Mouse (Mus musculus) limb, embryonic 10.5 days (tissue): ENCODE measurements around the gene Zfp574. TPM values are rescaled to one million over a fixed set of nuclear protein-coding genes. Genes with fewer than 3 reads are reported as not detected.
A peak's percentile ranks its signal among the peaks of the same experiment; 100 is the strongest.
"Not testable (repeated sequence)": the region's sequence is repeated elsewhere in the genome, so short reads cannot be mapped to it uniquely, and the experiment has no call there.

ENCODE experiments used
- DNase-seq: peaks from one replicate; pipeline ENCODE4 v3.0.0-alpha.2; 2017; ENCODE audit warnings: low spot score
- H3K27ac ChIP-seq: fragments of 300-500 bp; sonication (generic); 2 replicates; pipeline ENCODE4 v1.5.1; 2016; ENCODE audit warnings: mild to moderate bottlenecking
- H3K27me3 ChIP-seq: fragments of 300-500 bp; sonication (generic); 2 replicates; pipeline ENCODE4 v1.6.1; 2016; ENCODE audit warnings: low read depth, mild to moderate bottlenecking; ENCODE audit not compliant: poor library complexity, severe bottlenecking
- H3K36me3 ChIP-seq: fragments of 300-500 bp; sonication (generic); 2 replicates; pipeline ENCODE4 v1.6.1; 2016; ENCODE audit warnings: mild to moderate bottlenecking, moderate library complexity
- H3K4me1 ChIP-seq: fragments of 300-500 bp; sonication (generic); 2 replicates; pipeline ENCODE4 v1.6.1; 2016
- H3K4me3 ChIP-seq: fragments of 300-500 bp; sonication (generic); 2 replicates; pipeline ENCODE4 v1.5.1; 2016; ENCODE audit warnings: mild to moderate bottlenecking, moderate library complexity
- H3K9me3 ChIP-seq: fragments of 300-500 bp; sonication (generic); replicated peaks from 2 replicates; pipeline ENCODE4 v1.6.1; 2016; ENCODE audit warnings: mild to moderate bottlenecking
- WGBS: fragments of 180-500 bp; shearing (Covaris S2); methylation state at CpG from one replicate; pipeline ENCODE4 v1.1.7; 2016; 5-methylcytosine and 5-hydroxymethylcytosine counted together
- polyA plus RNA-seq: library from polyadenylated mRNA; unstranded; fragments of >200 nt; fragmentation: Nextera tagmentation; extraction: Ambion mirVana; gene quantifications from 2 replicates; pipeline ENCODE4 v1.2.1, GENCODE M21; 2016

Gene Zfp574
- 44.1 and 48.3 TPM in 2 replicates for polyA plus RNA-seq

DNA sequence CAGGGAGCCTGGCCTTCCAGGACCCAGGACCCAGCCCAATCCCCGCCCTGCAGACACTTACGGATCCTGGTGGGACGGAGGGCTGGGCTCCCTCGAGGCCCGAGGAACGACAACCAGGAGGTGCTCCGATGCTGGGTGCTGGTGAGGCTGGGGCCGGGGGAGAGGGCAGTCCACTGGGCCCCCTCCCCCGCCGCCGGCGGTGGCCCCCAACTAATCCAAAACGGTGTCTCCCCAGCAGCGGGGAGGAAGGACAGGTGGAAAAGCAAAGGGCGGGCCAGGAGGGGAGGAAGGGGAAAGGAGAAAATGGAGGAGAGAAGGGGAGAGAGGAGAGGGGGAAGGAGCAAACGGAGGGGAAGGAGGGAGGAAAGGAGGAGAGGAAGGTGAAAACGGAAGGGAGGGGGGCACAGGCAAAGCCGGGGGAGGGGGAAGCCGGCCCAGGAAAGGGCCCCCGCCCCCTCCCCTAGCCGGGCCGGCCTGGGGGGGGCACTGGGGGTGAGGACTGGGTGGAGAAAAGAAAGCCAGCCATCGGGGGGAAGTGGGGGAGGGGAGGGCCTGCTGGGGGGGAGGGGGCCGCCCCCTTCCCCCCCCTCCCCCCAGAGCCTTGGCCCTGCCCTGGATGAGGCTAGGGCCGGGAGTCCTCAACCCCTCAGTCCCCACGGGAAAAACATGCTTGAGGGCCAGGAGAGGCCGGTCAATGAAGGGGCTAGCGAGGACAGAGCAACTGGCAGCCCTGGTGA is at the start of gene Zfp574, which contains the start of gene Grik5:
Gene Zfp574 (plus strand): TSS at position 589 of the 737 bp plus-strand sequence.
Gene Grik5 (minus strand): TSS at position 368 of the 737 bp plus-strand sequence.
- Histone ChIP-seq H3K36me3 (peaks cover 23% of the 10 kb centered on the region), H3K4me3 (peak within 1 kb of the TSS; percentile 81), H3K27ac (peak within 1 kb of the TSS; percentile 96), H3K27me3 (no peaks in the 10 kb centered on the region), H3K9me3 (no peaks in the 10 kb centered on the region), H3K4me1 (peaks cover 80% of the 10 kb centered on the region)
- WGBS: 2% methylated on average over 25 of the region's 28 CpGs
- DNase-seq: peak; percentile 54

DNA sequence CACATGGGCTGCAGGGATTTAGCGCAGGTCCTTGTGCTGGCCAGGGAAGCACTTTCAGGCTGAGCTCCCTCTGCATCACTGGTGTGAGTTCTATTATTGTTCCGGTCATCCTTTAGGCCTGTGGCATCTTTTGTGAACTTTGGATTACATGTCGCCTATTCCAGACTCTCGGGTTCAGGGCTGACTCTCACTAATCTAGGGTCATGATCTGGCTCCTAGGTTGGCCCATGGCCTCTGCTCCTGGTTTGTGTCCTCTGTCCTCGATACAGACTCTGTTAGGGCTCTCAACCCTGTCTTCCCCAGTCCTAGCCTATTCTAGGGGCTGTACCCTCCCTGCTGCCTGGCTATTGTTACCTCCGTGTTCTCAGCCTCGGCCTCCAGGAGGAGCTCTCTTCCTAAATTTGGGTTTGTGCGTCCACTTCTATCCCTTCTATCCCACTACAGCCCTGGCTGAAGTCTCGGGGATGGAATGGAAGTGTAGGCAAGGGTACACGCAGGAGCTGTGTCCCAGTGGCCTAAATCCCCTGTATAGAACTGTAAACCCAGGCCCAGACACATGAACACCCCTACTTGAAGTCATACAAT is 46.4 kb upstream of the Zfp574 start:
- no peaks in the 10 kb centered on the region for H3K4me1 ChIP-seq
- WGBS: 66% methylated on average over 10 of the region's 10 CpGs
- no peaks in the 10 kb centered on the region for H3K27me3 ChIP-seq
- no peak overlapping the region for H3K27ac ChIP-seq
- H3K4me3 ChIP-seq: no peak overlapping the region
- DNase-seq: no peak
- no peaks in the 10 kb centered on the region for H3K9me3 ChIP-seq
- peaks cover 59% of the 10 kb centered on the region for H3K36me3 ChIP-seq

DNA sequence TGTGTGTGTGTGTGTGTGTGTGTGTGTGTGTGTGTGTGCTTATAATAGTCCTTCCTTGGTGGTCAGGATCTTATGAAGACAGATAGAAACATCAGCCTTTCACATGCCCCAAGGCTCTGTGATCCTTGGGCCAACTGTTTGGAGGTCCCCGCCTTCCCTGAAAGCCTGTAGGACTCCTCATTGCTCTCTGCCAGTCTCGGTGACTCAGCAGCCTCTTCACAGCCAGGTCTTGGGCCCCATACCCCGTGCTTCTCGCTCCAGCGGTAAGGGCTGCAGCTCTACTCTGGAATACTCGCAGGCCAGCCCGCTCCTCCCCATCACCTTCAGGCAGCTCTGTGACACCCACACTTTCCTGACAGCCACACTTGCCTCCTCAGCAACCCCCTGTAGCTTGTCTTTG is 45.9 kb upstream of the Zfp574 start:
- no peak for DNase-seq
- H3K27me3 ChIP-seq: no peaks in the 10 kb centered on the region
- peaks cover 57% of the 10 kb centered on the region for H3K36me3 ChIP-seq
- H3K4me1 ChIP-seq: no peaks in the 10 kb centered on the region
- H3K9me3 ChIP-seq: no peaks in the 10 kb centered on the region
- no peak overlapping the region for H3K27ac ChIP-seq
- 60% methylated on average over 7 of the region's 7 CpGs for WGBS
- no peak overlapping the region for H3K4me3 ChIP-seq

DNA sequence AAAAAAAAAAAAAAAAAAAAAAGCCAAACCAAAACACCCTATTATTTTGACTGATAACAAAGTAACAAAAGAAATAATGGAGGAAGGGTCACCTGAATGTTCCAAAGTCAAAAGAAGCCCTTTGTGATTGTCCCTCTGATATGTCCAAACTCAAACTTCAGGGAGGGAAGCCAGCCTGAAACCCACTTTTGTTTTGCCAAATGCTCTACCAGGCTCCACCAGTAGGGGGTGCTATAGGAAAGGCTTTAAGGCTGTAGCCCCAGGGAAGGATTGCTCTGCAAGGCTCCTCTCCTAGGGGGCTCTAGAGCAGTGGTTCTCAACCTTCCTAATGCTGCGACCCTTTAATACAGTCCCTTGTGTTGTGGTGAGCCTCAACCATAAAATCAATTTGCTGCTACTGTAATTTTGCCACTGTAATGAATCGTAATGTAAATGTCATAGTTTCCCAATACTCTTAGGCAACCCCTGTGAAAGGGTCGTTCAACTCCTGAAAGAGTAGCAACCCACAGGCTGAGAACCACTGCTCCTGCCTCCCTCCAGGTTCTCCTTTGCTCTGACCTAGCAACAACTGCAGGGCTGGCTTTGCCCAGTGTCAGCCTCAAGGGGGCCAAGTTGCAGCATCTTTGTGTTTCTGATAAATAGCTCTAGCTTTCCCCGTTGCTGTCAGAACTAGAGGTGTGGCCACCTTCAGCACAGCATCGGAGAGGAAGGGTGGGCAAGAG is 42.2 kb upstream of the Zfp574 start:
- 49% methylated on average over 5 of the region's 5 CpGs for WGBS
- peak; percentile 83 for DNase-seq
- no peaks in the 10 kb centered on the region for H3K9me3 ChIP-seq
- no peak overlapping the region for H3K4me3 ChIP-seq
- H3K27me3 ChIP-seq: no peaks in the 10 kb centered on the region
- H3K27ac ChIP-seq: no peak overlapping the region
- H3K36me3 ChIP-seq: peaks cover 63% of the 10 kb centered on the region
- H3K4me1 ChIP-seq: no peaks in the 10 kb centered on the region

DNA sequence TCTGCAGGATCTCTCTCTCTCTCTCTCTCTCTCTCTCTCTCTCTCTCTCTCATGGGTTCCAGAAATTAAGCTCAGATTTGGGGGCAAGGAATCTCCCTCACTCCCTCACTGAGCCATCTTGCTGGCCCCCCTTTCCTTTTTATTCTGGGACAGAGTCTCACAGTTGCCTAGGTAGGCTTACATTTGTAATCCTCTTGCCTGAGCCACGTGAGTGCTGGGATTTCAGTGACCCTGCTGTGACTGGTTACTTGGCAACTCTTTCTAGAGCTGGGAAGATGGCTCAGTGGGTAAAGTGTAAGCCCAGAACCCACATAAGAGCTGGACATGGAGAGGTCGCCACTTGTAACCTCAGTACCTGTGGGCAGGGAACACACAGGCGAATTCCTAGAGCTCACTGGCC is 40.8 kb upstream of the Zfp574 start:
- Histone ChIP-seq H3K36me3 (peaks cover 69% of the 10 kb centered on the region), H3K27me3 (no peaks in the 10 kb centered on the region), H3K4me1 (no peaks in the 10 kb centered on the region), H3K27ac (no peak overlapping the region), H3K9me3 (no peaks in the 10 kb centered on the region), H3K4me3 (no peak overlapping the region)
- 85% methylated on average over 3 of the region's 3 CpGs for WGBS
- DNase-seq: no peak

DNA sequence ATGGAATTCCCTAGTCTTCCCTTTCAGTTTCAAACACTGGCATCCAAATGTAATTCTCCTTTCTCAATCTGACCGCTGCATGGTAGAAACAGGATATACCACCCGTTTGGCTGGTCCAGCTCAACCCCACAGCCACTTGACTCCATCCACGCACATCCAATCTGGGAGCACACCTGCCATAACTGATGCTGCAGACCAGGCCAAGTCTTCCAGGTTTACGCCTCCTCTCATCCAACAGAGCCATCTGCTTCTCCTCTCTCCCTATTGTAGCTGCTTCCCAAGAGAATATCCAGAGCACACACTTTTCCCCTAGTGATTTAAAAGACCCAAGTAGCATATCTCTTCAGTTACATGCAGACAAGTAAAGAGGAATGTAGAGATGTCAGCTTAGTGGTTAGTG is 37.6 kb upstream of the Zfp574 start:
- Histone ChIP-seq H3K36me3 (peaks cover 83% of the 10 kb centered on the region), H3K4me1 (no peaks in the 10 kb centered on the region), H3K27me3 (no peaks in the 10 kb centered on the region), H3K27ac (no peak overlapping the region), H3K4me3 (no peak overlapping the region), H3K9me3 (no peaks in the 10 kb centered on the region)
- no peak for DNase-seq
- WGBS: 92% methylated on average over 4 of the region's 4 CpGs

DNA sequence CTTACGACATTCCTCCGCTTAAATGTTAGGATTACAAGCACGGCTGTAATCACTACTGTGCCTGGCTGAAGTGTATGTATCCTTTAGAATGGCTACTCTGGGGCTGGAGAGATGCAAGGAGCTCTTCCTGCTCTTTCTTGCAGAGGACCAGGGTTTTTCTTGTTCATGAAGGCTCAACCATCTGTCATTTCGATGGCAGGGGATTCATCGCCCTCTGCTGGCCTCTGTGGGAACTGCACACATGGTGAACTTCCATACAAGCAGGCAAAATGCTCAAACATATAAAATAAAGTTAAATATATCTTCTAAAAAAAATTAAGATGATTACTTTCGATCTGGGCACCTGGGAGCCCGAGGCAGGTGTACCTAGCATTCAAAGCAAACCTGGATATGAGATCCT is 36.5 kb upstream of the Zfp574 start:
- H3K27ac ChIP-seq: no peak overlapping the region
- no peaks in the 10 kb centered on the region for H3K9me3 ChIP-seq
- no peaks in the 10 kb centered on the region for H3K27me3 ChIP-seq
- H3K36me3 ChIP-seq: peaks cover 90% of the 10 kb centered on the region
- no peak overlapping the region for H3K4me3 ChIP-seq
- DNase-seq: peak; percentile 81
- no peaks in the 10 kb centered on the region for H3K4me1 ChIP-seq
- WGBS: 60% methylated on average over 7 of the region's 7 CpGs

DNA sequence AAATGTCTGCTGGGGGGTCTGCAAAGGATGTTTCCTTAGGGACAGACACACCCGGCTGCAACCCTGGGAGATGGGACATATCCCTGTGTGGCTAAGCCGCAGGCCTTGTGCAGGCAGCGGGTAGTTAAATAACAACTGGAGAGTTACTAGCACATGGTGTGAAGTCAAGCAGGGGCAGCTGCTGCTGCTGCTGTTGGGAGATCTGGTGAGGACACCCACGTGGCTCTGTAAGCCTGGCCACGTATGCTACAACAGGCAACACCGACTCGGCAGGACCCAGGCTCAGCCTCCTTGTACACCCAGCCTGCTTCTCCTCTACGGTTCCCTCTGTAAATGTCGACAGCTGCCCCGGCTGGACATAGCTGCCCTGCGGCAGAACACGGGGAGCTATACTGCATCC is 30.4 kb upstream of the Zfp574 start:
- Histone ChIP-seq H3K4me3 (no peak overlapping the region), H3K9me3 (no peaks in the 10 kb centered on the region), H3K36me3 (peaks cover 99% of the 10 kb centered on the region), H3K4me1 (no peaks in the 10 kb centered on the region), H3K27ac (no peak overlapping the region), H3K27me3 (no peaks in the 10 kb centered on the region)
- 90% methylated on average over 12 of the region's 12 CpGs for WGBS
- DNase-seq: no peak

DNA sequence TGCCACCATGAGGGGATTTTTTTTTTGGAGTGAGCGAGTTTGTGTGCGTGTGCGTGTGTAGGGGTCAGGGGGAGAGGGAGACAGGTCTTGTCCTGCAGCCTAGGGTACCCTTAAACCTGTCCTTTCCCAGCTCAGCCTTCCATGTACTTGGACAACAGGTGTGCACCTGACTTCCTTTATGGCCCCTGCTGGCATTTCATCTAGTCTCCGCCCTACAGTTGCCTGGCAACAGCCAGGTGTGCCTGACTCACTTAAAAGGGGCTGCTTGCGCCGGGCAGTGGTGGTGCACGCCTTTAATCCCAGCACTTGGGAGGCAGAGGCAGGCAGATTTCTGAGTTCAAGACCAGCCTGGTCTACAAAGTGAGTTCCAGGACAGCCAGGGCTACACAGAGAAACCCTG is 27.8 kb upstream of the Zfp574 start:
- not testable (repeated sequence) for DNase-seq, H3K27me3 ChIP-seq, H3K4me3 ChIP-seq, H3K4me1 ChIP-seq, H3K9me3 ChIP-seq, H3K27ac ChIP-seq
- 95% methylated on average over 7 of the region's 7 CpGs for WGBS
- H3K36me3 ChIP-seq: peaks cover 95% of the 10 kb centered on the region

DNA sequence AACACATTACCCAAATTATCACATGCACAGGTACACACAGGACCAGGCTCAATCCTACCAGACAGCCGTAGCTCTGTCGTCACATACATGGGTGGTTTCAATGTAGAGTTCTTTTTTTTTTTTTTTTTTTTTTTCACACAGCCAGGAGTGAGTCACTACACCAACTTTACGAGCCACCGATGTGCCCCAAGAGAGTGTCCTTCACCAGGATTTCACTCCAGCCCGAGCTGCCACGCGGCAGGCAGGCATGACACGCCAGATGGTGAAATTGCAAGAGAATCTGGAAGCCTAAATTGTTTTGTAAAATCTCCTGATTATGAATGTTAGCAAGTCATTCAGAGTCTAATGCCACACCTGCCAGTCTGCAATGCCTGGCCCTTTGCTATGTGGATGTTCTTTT is 25.0 kb upstream of the Zfp574 start:
- WGBS: 93% methylated on average over 8 of the region's 8 CpGs
- Histone ChIP-seq H3K4me1 (no peaks in the 10 kb centered on the region), H3K27me3 (no peaks in the 10 kb centered on the region), H3K36me3 (peaks cover 87% of the 10 kb centered on the region), H3K27ac (no peak overlapping the region), H3K4me3 (no peak overlapping the region), H3K9me3 (no peaks in the 10 kb centered on the region)
- DNase-seq: no peak

DNA sequence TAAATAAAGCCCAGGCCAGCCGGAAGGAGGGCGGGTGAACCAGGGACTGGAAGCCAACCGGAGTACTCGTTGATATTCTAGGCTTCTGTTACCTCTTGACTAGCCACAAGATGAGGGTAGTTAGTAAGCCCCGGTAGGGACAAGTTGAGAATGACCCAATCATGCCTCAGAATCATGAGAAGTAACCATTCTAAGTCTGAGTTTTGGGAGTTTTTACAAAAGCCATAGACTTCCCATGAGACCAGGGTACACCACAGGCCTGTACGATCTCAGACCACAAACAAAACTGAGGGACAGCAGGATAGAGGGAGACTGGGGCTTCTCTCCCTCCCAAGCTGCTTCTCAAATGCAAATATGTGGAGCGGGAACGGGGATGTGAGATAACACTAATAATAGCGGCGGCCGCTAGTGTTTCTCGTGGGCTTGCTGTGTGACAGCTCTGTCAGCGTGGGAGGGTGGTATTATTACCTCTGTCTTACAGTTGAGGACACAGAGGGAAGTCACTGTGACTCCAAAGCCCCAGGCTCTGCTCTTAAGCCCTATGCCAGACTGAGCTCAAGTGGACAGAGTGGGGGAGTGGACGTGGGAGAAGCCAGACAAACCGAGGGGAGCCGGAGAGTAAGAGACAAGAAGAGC is 23.0 kb upstream of the Zfp574 start:
- peaks cover 86% of the 10 kb centered on the region for H3K36me3 ChIP-seq
- no peaks in the 10 kb centered on the region for H3K9me3 ChIP-seq
- no peak overlapping the region for H3K27ac ChIP-seq
- no peaks in the 10 kb centered on the region for H3K4me1 ChIP-seq
- H3K4me3 ChIP-seq: no peak overlapping the region
- H3K27me3 ChIP-seq: no peaks in the 10 kb centered on the region
- no peak for DNase-seq
- WGBS: 90% methylated on average over 16 of the region's 16 CpGs

DNA sequence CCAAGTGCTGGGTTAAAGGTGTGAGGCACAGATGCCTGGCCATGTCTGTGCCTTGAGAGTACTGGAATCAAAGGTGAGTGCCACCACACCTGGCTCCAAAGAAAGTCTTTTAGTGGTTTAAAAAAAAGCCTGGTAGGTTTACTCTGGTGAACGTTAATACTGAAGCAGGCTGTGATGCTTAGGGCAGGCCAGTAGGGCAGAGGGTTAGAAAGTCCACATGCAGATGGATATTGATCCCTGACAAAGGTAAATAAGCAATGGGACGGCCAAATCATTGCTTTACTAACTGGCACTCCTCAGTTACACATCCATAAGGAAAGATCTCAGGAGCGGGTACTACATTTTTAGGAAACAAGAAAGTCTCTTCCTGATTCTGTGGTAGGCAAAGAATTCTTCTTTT is 19.8 kb upstream of the Zfp574 start:
- Histone ChIP-seq H3K27ac (no peak overlapping the region), H3K9me3 (no peaks in the 10 kb centered on the region), H3K27me3 (no peaks in the 10 kb centered on the region), H3K36me3 (peaks cover 89% of the 10 kb centered on the region), H3K4me3 (no peak overlapping the region), H3K4me1 (no peaks in the 10 kb centered on the region)
- 87% methylated on average over 3 of the region's 3 CpGs for WGBS
- DNase-seq: no peak

DNA sequence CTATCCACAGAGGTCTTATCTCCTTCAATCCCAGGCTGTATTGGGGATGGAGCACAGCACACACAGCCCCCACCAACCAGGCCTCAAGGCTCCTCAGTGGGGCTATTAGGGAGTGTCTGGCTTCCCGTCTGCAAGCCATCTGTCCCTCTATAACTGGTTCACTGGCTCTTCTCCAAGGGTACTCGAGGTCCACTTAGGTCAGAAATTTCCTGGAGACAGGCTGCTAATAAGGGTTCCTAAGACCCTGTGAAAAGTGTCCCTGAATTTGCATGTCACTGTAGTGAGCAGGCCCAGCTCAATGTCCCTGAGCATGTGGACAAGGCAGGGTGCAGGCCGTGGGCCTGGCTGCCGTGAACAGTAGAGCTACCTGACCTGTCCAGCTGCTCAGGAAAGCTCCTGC is 15.4 kb upstream of the Zfp574 start:
- DNase-seq: no peak
- 76% methylated on average over 4 of the region's 4 CpGs for WGBS

More for the DNA sequence above, 15.4 kb upstream of the Zfp574 start:
- Histone ChIP-seq H3K9me3 (no peaks in the 10 kb centered on the region), H3K27me3 (no peaks in the 10 kb centered on the region), H3K4me1 (no peaks in the 10 kb centered on the region), H3K4me3 (no peak overlapping the region), H3K27ac (no peak overlapping the region), H3K36me3 (peaks cover 96% of the 10 kb centered on the region)
